ENCODE assay signal across 8 mouse cellular contexts in genomic region chr17:74394855-74395254, GRCm38 (mm10). TPM values are rescaled to one million over a fixed set of nuclear protein-coding genes. Genes with fewer than 3 reads are reported as not detected.
DNase-seq lines count a peak whose midpoint lies in the region; ATAC-seq and TF ChIP-seq lines count a peak whose summit lies in the region.

No protein-coding gene starts in this region.

- no peak for TF ChIP-seq POLR2A in heart, adult 2 months (IDR thresholded peaks at IDR 0.05; ENCODE audit: insufficient read depth, low read depth, low read length)
- TF ChIP-seq POLR2A in embryonic fibroblast, embryonic 13.5 days (IDR thresholded peaks at IDR 0.05; ENCODE audit: low read depth, low read length) = no peak; the same call in 1 of the 2 replicates

- intact Hi-C loops in heart, adult 2 months (cut with DNase I) = loop anchor here (2.0 to 10.0 kb wide), 5 partner anchors 56 to 370 kb away; partner anchors contain the start of genes Memo1, Spast and Ttc27
- intact Hi-C loops in heart, postnatal 14 days (cut with DNase I) = loop anchor here (5.0 to 10.0 kb wide), 3 partner anchors 53 to 90 kb away; partner anchors contain the start of gene Yipf4

- peak overlapping the region; percentile 93 for H3K4me3 ChIP-seq in heart, adult 2 months
- peak overlapping the region; percentile 36 for H3K4me3 ChIP-seq in embryonic fibroblast, embryonic 13.5 days (ENCODE audit: insufficient read depth, low read length)
- H3K4me3 ChIP-seq in kidney, embryonic 16.5 days (ENCODE audit: low read length) = peak overlapping the region; percentile 83
- peak overlapping the region; percentile 78 for H3K4me3 ChIP-seq in midbrain, embryonic 10.5 days

- TF ChIP-seq EP300 in heart, adult 2 months (IDR thresholded peaks at IDR 0.05; ENCODE audit: insufficient read depth, low read depth, low read length) = no peak

- peak overlapping the region; percentile 43 for H3K9ac ChIP-seq in heart, adult 2 months (ENCODE audit: low read depth, low read length)
- H3K9ac ChIP-seq in kidney, embryonic 16.5 days (replicated peaks; ENCODE audit: low read length) = peak overlapping the region; percentile 53

- no peak for TF ChIP-seq CTCF in heart, adult 2 months (IDR thresholded peaks at IDR 0.05)
- TF ChIP-seq CTCF in embryonic fibroblast, embryonic 13.5 days (IDR thresholded peaks at IDR 0.05; ENCODE audit: borderline replicate concordance, insufficient read depth, low read length) = no peak

- peaks cover 2% of the 10 kb centered on the region for H3K4me1 ChIP-seq in heart, adult 2 months (ENCODE audit: control insufficient read depth, insufficient read depth, low read length)
- H3K4me1 ChIP-seq in embryonic fibroblast, embryonic 13.5 days (ENCODE audit: control insufficient read depth, insufficient read depth, low read length) = no peaks in the 10 kb centered on the region
- peaks cover 6% of the 10 kb centered on the region; the same call in 1 of the 2 replicates for H3K4me1 ChIP-seq in kidney, embryonic 16.5 days (ENCODE audit: insufficient read depth, low read length)
- H3K4me1 ChIP-seq in midbrain, embryonic 10.5 days = peaks cover 15% of the 10 kb centered on the region

- H3K9me3 ChIP-seq in kidney, embryonic 16.5 days (ENCODE audit: low read length) = no peaks in the 10 kb centered on the region
- H3K9me3 ChIP-seq in midbrain, embryonic 10.5 days (replicated peaks) = no peaks in the 10 kb centered on the region

- peak; percentile 42; the same call in 1 of the 2 replicates for ATAC-seq in kidney, embryonic 16.5 days (ENCODE audit: low FRiP score, low TSS enrichment)

- DNase-seq in heart, adult 2 months = peak in 1 of 2 experiments; percentile 27
- DNase-seq in heart, postnatal 14 days = no peak
- peak; percentile 10 to 28 for DNase-seq in CD8-positive naive resting alpha-beta T cell, adult 2 months (ENCODE audit: low read depth in 2 of 2, low spot score in 2 of 2)
- no peak for DNase-seq in midbrain, embryonic 10.5 days (ENCODE audit: low spot score)
- DNase-seq in MN1 (ENCODE audit: low spot score) = no peak
- no peak for DNase-seq in adrenal gland, adult 2 months

- peak overlapping the region; percentile 91 for H3K27ac ChIP-seq in heart, adult 2 months
- 0 out of 2 replicates have a peak overlapping the region, but pooled peaks have one; percentile 9 for H3K27ac ChIP-seq in embryonic fibroblast, embryonic 13.5 days (ENCODE audit: insufficient read depth, low read length)
- peak overlapping the region; percentile 58; the same call in 1 of the 2 replicates for H3K27ac ChIP-seq in kidney, embryonic 16.5 days (ENCODE audit: low read length)
- peak overlapping the region; percentile 88 for H3K27ac ChIP-seq in midbrain, embryonic 10.5 days (replicated peaks)

- H3K79me2 ChIP-seq in heart, adult 2 months (replicated peaks; ENCODE audit: control insufficient read depth, insufficient read depth, low read length) = 0 out of 2 replicates have a peak, but pooled peaks cover 2% of the 10 kb centered on the region

- peak overlapping the region; percentile 56 for H3K4me2 ChIP-seq in kidney, embryonic 16.5 days (replicated peaks; ENCODE audit: low read depth, low read length)

- 19% methylated on average over 16 of the region's 16 CpGs for WGBS in heart, adult 2 months
- WGBS in kidney, embryonic 16.5 days = 30% methylated on average over 16 of the region's 16 CpGs
- WGBS in midbrain, embryonic 10.5 days = 35% methylated on average over 16 of the region's 16 CpGs

- no peaks in the 10 kb centered on the region for H3K36me3 ChIP-seq in heart, adult 2 months (ENCODE audit: control insufficient read depth, insufficient read depth, low read length)
- H3K36me3 ChIP-seq in kidney, embryonic 16.5 days (ENCODE audit: insufficient read depth, low read length) = no peaks in the 10 kb centered on the region
- no peaks in the 10 kb centered on the region for H3K36me3 ChIP-seq in midbrain, embryonic 10.5 days

- H3K27me3 ChIP-seq in heart, adult 2 months (ENCODE audit: control insufficient read depth, insufficient read depth, low read length) = no peaks in the 10 kb centered on the region
- no peaks in the 10 kb centered on the region for H3K27me3 ChIP-seq in kidney, embryonic 16.5 days (ENCODE audit: insufficient read depth, low read length)
- no peaks in the 10 kb centered on the region for H3K27me3 ChIP-seq in midbrain, embryonic 10.5 days (ENCODE audit: low read depth, poor library complexity, severe bottlenecking)

RNA-seq across cellular contexts. Expression of gene Slc30a6, which starts 0.6 kb away (rescaled TPM):
- total RNA-seq in heart, adult 2 months (2021) = 1 to 10 TPM; 9.2 to 9.5 TPM
- 14.6 and 28.0 TPM in 2 replicates for polyA plus RNA-seq in heart, adult 2 months (2012; rRNA removed)
- 10 to 100 TPM; 11.2 to 11.7 TPM for total RNA-seq in heart, postnatal 14 days (2021)
- polyA plus RNA-seq in embryonic fibroblast, embryonic 13.5 days (2011; ENCODE audit: insufficient read length, low read depth, missing spikeins) = 43.5 and 45.9 TPM in 2 replicates
- polyA plus RNA-seq in kidney, embryonic 16.5 days (2015; fragmentation: Nextera tagmentation; extraction: Ambion mirVana) = 46.7 and 51.8 TPM in 2 replicates
- 34.4 and 35.1 TPM in 2 replicates for polyA plus RNA-seq in midbrain, embryonic 10.5 days (2016; fragmentation: Nextera tagmentation; extraction: Ambion mirVana)
- total RNA-seq in adrenal gland, adult 2 months (2021) = 10 to 100 TPM; 27.2 to 29.4 TPM
- polyA plus RNA-seq in adrenal gland, adult 2 months (2012; rRNA removed) = 10.3 and 12.0 TPM in 2 replicates

RNA-seq across cellular contexts. Expression of gene Spast, which starts 56.1 kb away (rescaled TPM):
- 10 to 100 TPM; 29.2 to 33.5 TPM for total RNA-seq in heart, adult 2 months (2021)
- 4.2 and 8.3 TPM in 2 replicates for polyA plus RNA-seq in heart, adult 2 months (2012; rRNA removed)
- 10 to 100 TPM; 29.3 to 33.2 TPM for total RNA-seq in heart, postnatal 14 days (2021)
- polyA plus RNA-seq in embryonic fibroblast, embryonic 13.5 days (2011; ENCODE audit: insufficient read length, low read depth, missing spikeins) = 25.2 and 32.6 TPM in 2 replicates
- 9.7 and 10.9 TPM in 2 replicates for polyA plus RNA-seq in kidney, embryonic 16.5 days (2015; fragmentation: Nextera tagmentation; extraction: Ambion mirVana)
- polyA plus RNA-seq in midbrain, embryonic 10.5 days (2016; fragmentation: Nextera tagmentation; extraction: Ambion mirVana) = 12.8 and 15.2 TPM in 2 replicates
- total RNA-seq in adrenal gland, adult 2 months (2021) = 10 to 100 TPM; 26.1 to 33.4 TPM
- polyA plus RNA-seq in adrenal gland, adult 2 months (2012; rRNA removed) = 11.0 and 12.5 TPM in 2 replicates

Comparison
In these comparisons a context has a peak if more than half of its experiments do, and no peak if none do; other contexts are left out.
1. DNase-seq: peak in CD8-positive naive resting alpha-beta T cell, adult 2 months (2 of 2); none in heart, postnatal 14 days (0 of 2), midbrain, embryonic 10.5 days (single experiment), MN1 (single experiment) and adrenal gland, adult 2 months (single experiment).
2. H3K27ac ChIP-seq: peak in every context shown above with its lines; median percentile 91 in heart, adult 2 months; 88 in midbrain, embryonic 10.5 days; 58 in kidney, embryonic 16.5 days; 9 in embryonic fibroblast, embryonic 13.5 days.
3. H3K4me3 ChIP-seq: peak in every context shown above with its lines; median percentile 93 in heart, adult 2 months; 83 in kidney, embryonic 16.5 days; 78 in midbrain, embryonic 10.5 days; 36 in embryonic fibroblast, embryonic 13.5 days.